Mouse (Mus musculus) right cerebral cortex, postnatal 14 days (tissue): ENCODE measurements around the gene Ntng1.
"Not testable (repeated sequence)": the region's sequence is repeated elsewhere in the genome, so short reads cannot be mapped to it uniquely, and the experiment has no call there.

Experiments
- DNase-seq: peaks from one replicate; pipeline ENCODE4 v3.0.0; 2022

The Ntng1 gene

DNA sequence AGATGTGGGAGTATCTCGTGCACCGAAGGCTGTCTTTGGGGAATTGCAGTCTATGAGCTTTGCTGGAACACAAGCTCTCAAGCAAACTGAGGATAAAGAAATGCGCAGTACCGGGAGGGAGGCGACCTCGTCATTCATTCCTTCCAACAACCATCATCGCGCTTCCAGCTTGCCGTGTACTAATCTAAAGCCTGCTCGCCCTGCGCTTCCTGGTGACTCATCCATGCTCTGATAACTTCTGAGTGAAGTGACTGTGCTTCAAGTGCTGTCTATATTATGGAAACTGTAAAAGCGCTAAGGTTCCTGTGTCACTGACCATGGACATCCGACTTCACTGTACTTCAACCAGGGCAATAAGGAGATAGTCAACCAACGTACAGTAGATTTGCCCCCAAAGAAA lies 371.7 kb downstream of the Ntng1 start:
- DNase-seq: no peak

GRCm38 (mm10) chr3:109766939-109767338 lies 376.9 kb downstream of the Ntng1 start:
- no peak for DNase-seq

DNA sequence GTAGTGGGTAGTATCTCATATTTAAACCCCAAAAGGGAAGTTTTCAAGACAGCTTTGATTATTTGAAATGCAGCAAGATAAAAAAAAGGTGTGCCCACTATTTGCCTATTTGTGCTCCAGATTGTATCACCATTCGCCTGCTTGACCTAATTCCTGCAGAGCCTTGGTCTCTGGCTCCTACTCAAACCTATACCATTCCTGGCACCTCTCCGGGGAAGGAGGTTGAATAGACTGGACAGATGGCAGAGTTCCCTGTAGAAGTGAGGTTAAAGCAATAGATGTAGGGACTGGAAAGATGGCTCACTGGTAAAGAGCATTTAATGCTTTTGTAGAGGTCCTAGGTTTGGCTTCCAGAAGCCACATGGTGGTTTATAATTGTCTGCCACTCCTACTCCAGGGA lies 378.2 kb downstream of the Ntng1 start:
- no peak for DNase-seq

DNA sequence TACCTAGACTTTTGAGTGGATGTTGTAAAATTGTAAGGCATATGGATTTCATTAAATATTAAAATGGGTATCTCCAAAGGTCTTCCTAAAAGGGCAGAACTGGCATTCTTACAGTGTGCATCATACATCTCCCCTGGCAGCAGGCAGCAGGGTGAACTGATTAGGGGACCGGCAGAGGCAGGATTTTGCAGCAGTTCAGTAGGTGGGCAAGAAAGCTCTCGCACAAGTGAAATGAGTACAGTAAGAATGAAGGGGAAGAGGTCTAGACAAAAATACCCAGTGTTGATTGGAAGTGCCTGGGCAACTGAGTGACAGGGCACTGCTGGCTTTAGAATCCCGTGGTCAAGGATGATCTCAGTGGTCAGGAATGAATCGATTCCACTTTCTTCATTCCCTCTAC lies 378.7 kb downstream of the Ntng1 start:
- no peak for DNase-seq

DNA sequence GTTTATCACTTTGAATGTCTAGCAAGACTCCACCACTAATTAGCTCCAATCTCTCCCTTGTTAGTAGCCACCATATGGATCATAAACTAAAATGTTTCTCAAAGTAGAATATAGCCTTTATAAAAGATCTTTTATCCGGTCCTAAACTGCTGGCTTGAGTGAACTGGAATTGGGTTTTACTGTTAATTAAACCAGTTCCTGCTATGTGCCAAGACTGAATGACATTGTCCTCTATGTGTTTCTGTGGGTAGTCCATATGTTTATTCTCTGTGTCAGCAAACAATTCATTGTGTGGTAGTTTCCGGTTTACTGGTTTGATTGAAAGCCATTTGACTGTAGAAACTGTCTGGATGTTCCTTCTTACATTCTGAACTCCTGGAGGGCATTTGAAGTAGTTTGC lies 387.4 kb downstream of the Ntng1 start:
- no peak for DNase-seq

- not testable (repeated sequence) for DNase-seq
These were observed 396.2 kb downstream of the Ntng1 start for GRCm38 (mm10) chr3:109747593-109747992.

DNA sequence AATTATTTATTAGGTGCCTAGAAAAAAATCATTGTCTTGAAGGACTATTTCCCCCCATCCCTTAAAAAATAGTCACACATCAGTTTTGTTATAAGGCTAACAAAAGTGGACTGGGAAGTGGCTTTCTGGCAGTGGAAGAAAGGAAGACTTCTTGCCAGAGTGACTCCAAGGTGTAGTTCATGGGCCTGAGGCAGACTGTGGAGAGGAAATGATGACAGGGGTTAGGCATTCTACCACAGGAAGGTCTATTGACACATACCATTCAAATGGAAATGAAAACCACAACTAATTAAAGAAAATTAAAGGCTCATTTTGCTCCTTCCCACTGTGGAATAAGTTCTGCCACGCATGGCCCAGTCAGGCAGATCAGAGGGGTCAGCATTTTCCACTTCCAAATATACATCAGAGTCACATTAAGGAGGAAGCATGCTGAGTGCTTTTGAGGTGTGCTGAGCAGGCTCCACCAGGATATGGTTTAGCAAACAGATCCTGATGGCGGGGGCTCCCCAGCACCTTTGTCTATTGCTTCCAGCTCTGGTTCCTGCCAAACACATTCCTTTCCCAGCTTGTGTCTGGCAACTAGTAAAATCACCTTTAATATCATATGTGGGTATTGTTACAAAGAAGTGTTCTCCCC lies 403.2 kb downstream of the Ntng1 start:
- DNase-seq: no peak

GRCm38 (mm10) chr3:109732327-109733182 lies 411.3 kb downstream of the Ntng1 start:
- peak; percentile 13 for DNase-seq

GRCm38 (mm10) chr3:109731592-109732230 lies 412.1 kb downstream of the Ntng1 start:
- DNase-seq: no peak
